Mouse (Mus musculus) embryonic facial prominence, embryonic 12.5 days (tissue): ENCODE data around the gene Gm9040. TPM values are rescaled to one million over a fixed set of nuclear protein-coding genes. Genes with fewer than 3 reads are reported as not detected.
"Not testable (repeated sequence)": the region's sequence is repeated elsewhere in the genome, so short reads cannot be mapped to it uniquely, and the experiment has no call there.

Experiments used
- ATAC-seq: fragments of 200-750 bp; cut with Nextera tagmentation; 2 replicates; pipeline ENCODE4 v1.8.0; 2017; ENCODE audit not compliant: insufficient number of reproducible peaks, insufficient read depth, low FRiP score, low TSS enrichment
- H3K27ac ChIP-seq: fragments of 300-500 bp; sonication (generic); 2 replicates; pipeline ENCODE4 v1.5.1; 2016; ENCODE audit warnings: mild to moderate bottlenecking
- H3K27me3 ChIP-seq: fragments of 300-500 bp; sonication (generic); 2 replicates; pipeline ENCODE4 v1.6.1; 2016; ENCODE audit warnings: mild to moderate bottlenecking, moderate library complexity
- H3K36me3 ChIP-seq: fragments of 300-500 bp; sonication (generic); 2 replicates; pipeline ENCODE4 v1.6.1; 2016; ENCODE audit warnings: mild to moderate bottlenecking
- H3K4me1 ChIP-seq: fragments of 300-500 bp; sonication (generic); 2 replicates; pipeline ENCODE4 v1.6.1; 2016
- H3K4me2 ChIP-seq: fragments of 300-500 bp; sonication (generic); replicated peaks from 2 replicates; pipeline ENCODE4 v1.6.1; 2016; ENCODE audit warnings: mild to moderate bottlenecking, moderate library complexity
- H3K4me3 ChIP-seq: fragments of 300-500 bp; sonication (generic); 2 replicates; pipeline ENCODE4 v1.5.1; 2016; ENCODE audit warnings: mild to moderate bottlenecking
- H3K9ac ChIP-seq: fragments of 300-500 bp; sonication (generic); 2 replicates; pipeline ENCODE4 v1.6.1; 2016; ENCODE audit warnings: mild to moderate bottlenecking, moderate library complexity
- H3K9me3 ChIP-seq: fragments of 300-500 bp; sonication (generic); 2 replicates; pipeline ENCODE4 v1.6.1; 2016; ENCODE audit warnings: mild to moderate bottlenecking, moderate library complexity
- WGBS: fragments of 180-500 bp; shearing (Covaris S2); methylation state at CpG from one replicate; pipeline ENCODE4 v1.1.7; 2016; 5-methylcytosine and 5-hydroxymethylcytosine counted together
- polyA plus RNA-seq: library from polyadenylated mRNA; unstranded; fragments of >200 nt; fragmentation: Nextera tagmentation; extraction: Ambion mirVana; gene quantifications from 2 replicates; pipeline ENCODE4 v1.2.1, GENCODE M21; 2016

Gene Gm9040
- 0.06 TPM in 1 of 2 replicates, not detected in the other for polyA plus RNA-seq

GRCm38 (mm10) chr10:118326869-118327268 is at the start of gene Gm9040:
Gene Gm9040 (minus strand): TSS chr10:118326969.
- not testable (repeated sequence) for H3K27ac ChIP-seq, H3K36me3 ChIP-seq, H3K4me3 ChIP-seq, ATAC-seq, H3K9me3 ChIP-seq, H3K4me1 ChIP-seq, H3K9ac ChIP-seq, H3K27me3 ChIP-seq, H3K4me2 ChIP-seq
- WGBS, result no CpG with 5 or more reads among the region's 11 CpGs

GRCm38 (mm10) chr10:118370443-118370842 is 43.7 kb upstream of the Gm9040 start:
- Histone ChIP-seq H3K9ac (no peak overlapping the region), H3K4me2 (0 out of 2 replicates have a peak overlapping the region, but pooled peaks have one; percentile 33), H3K36me3 (no peaks in the 10 kb centered on the region), H3K27me3 (no peaks in the 10 kb centered on the region), H3K27ac (no peak overlapping the region), H3K4me1 (no peaks in the 10 kb centered on the region), H3K4me3 (no peak overlapping the region), H3K9me3 (no peaks in the 10 kb centered on the region)
- WGBS, result 5% methylated on average over 10 of the region's 10 CpGs
- ATAC-seq, result peak; percentile 88; the same call in 1 of the 2 replicates

GRCm38 (mm10) chr10:118369518-118369917 is 42.7 kb upstream of the Gm9040 start:
- 88% methylated on average over 9 of the region's 9 CpGs for WGBS
- H3K4me1 ChIP-seq, result no peaks in the 10 kb centered on the region
- no peak overlapping the region for H3K4me3 ChIP-seq
- H3K4me2 ChIP-seq, result no peak overlapping the region
- no peak overlapping the region for H3K27ac ChIP-seq
- no peak overlapping the region for H3K9ac ChIP-seq
- H3K27me3 ChIP-seq, result no peaks in the 10 kb centered on the region
- ATAC-seq, result no peak
- no peaks in the 10 kb centered on the region for H3K9me3 ChIP-seq
- no peaks in the 10 kb centered on the region for H3K36me3 ChIP-seq

- H3K9ac ChIP-seq, ATAC-seq, H3K27ac ChIP-seq, H3K27me3 ChIP-seq, H3K4me1 ChIP-seq, H3K4me2 ChIP-seq, H3K36me3 ChIP-seq, H3K4me3 ChIP-seq, H3K9me3 ChIP-seq: not testable (repeated sequence)
- WGBS, result 71% methylated on average over 1 of the region's 11 CpGs
Measured at GRCm38 (mm10) chr10:118354005-118354404, 27.2 kb upstream of the Gm9040 start, which contains the start of gene Gm9049. Gene Gm9049 (minus strand): TSS chr10:118354105.

GRCm38 (mm10) chr10:118348579-118348978 is 21.8 kb upstream of the Gm9040 start, which contains the start of gene Gm9048:
Gene Gm9048 (minus strand): TSS chr10:118348679.
- not testable (repeated sequence) for H3K27me3 ChIP-seq, H3K4me2 ChIP-seq, H3K4me3 ChIP-seq, H3K27ac ChIP-seq, H3K9me3 ChIP-seq, H3K9ac ChIP-seq, ATAC-seq, H3K4me1 ChIP-seq, H3K36me3 ChIP-seq
- WGBS, result 86% methylated on average over 1 of the region's 14 CpGs

- not testable (repeated sequence) for H3K4me2 ChIP-seq, H3K9me3 ChIP-seq, H3K27ac ChIP-seq, H3K4me3 ChIP-seq, H3K9ac ChIP-seq, H3K27me3 ChIP-seq, H3K4me1 ChIP-seq, ATAC-seq, H3K36me3 ChIP-seq
- WGBS, result no CpG with 5 or more reads among the region's 14 CpGs
Measured at GRCm38 (mm10) chr10:118343155-118343554, 16.4 kb upstream of the Gm9040 start, which contains the start of gene Gm9046. Gene Gm9046 (minus strand): TSS chr10:118343255.

- not testable (repeated sequence) for H3K4me1 ChIP-seq, H3K27me3 ChIP-seq, H3K9me3 ChIP-seq, H3K4me3 ChIP-seq, H3K4me2 ChIP-seq, H3K9ac ChIP-seq, ATAC-seq, H3K36me3 ChIP-seq, H3K27ac ChIP-seq
- no CpG with 5 or more reads among the region's 14 CpGs for WGBS
Measured at GRCm38 (mm10) chr10:118337731-118338130, 11.0 kb upstream of the Gm9040 start, which contains the start of gene Gm9045. Gene Gm9045 (minus strand): TSS chr10:118337831.

GRCm38 (mm10) chr10:118332308-118332707 is 5.5 kb upstream of the Gm9040 start, which contains the start of gene Gm9044:
Gene Gm9044 (minus strand): TSS chr10:118332408.
- not testable (repeated sequence) for H3K27ac ChIP-seq, H3K4me2 ChIP-seq, H3K4me1 ChIP-seq, H3K36me3 ChIP-seq, H3K9me3 ChIP-seq, H3K4me3 ChIP-seq, H3K9ac ChIP-seq, H3K27me3 ChIP-seq, ATAC-seq
- no CpG with 5 or more reads among the region's 14 CpGs for WGBS

GRCm38 (mm10) chr10:118319024-118319423 is 7.7 kb downstream of the Gm9040 start:
- no peaks in the 10 kb centered on the region for H3K4me1 ChIP-seq
- no peak overlapping the region for H3K4me2 ChIP-seq
- no peak overlapping the region for H3K9ac ChIP-seq
- ATAC-seq, result no peak
- H3K27me3 ChIP-seq, result no peaks in the 10 kb centered on the region
- no peaks in the 10 kb centered on the region for H3K9me3 ChIP-seq
- H3K4me3 ChIP-seq, result no peak overlapping the region
- no peak overlapping the region for H3K27ac ChIP-seq
- 82% methylated on average over 8 of the region's 8 CpGs for WGBS
- no peaks in the 10 kb centered on the region for H3K36me3 ChIP-seq

- H3K4me1 ChIP-seq, H3K4me2 ChIP-seq, H3K36me3 ChIP-seq, H3K27ac ChIP-seq, H3K9me3 ChIP-seq, H3K9ac ChIP-seq, H3K27me3 ChIP-seq, H3K4me3 ChIP-seq, ATAC-seq: not testable (repeated sequence)
- WGBS, result 37% methylated on average over 2 of the region's 2 CpGs
Measured at GRCm38 (mm10) chr10:118302133-118302532, 24.6 kb downstream of the Gm9040 start.

GRCm38 (mm10) chr10:118294938-118295337 is 31.8 kb downstream of the Gm9040 start, which contains the start of gene Iltifb:
Gene Iltifb (minus strand): TSS chr10:118295038.
- Histone ChIP-seq H3K4me2 (no peak within 1 kb of the TSS), H3K9ac (no peak within 1 kb of the TSS), H3K9me3 (no peaks in the 10 kb centered on the region), H3K4me1 (no peaks in the 10 kb centered on the region), H3K4me3 (no peak within 1 kb of the TSS), H3K36me3 (no peaks in the 10 kb centered on the region), H3K27ac (no peak within 1 kb of the TSS), H3K27me3 (no peaks in the 10 kb centered on the region)
- 92% methylated on average over 6 of the region's 6 CpGs for WGBS
- ATAC-seq, result no peak

GRCm38 (mm10) chr10:118283016-118283415 is 43.8 kb downstream of the Gm9040 start:
- H3K4me3 ChIP-seq, H3K4me2 ChIP-seq, H3K4me1 ChIP-seq, H3K27me3 ChIP-seq, H3K9me3 ChIP-seq, H3K27ac ChIP-seq, H3K36me3 ChIP-seq, H3K9ac ChIP-seq: not testable (repeated sequence)
- 86% methylated on average over 2 of the region's 5 CpGs for WGBS
- peak; percentile 35; the same call in 1 of the 2 replicates for ATAC-seq
